Mouse (Mus musculus): ENCODE results near the gene 6430531B16Rik. TPM values are rescaled to one million over a fixed set of nuclear protein-coding genes. Genes with fewer than 3 reads are reported as not detected.

6430531B16Rik gene
- polyA plus RNA-seq, 1 experiment from 2014 or later = 0.77 TPM

DNA sequence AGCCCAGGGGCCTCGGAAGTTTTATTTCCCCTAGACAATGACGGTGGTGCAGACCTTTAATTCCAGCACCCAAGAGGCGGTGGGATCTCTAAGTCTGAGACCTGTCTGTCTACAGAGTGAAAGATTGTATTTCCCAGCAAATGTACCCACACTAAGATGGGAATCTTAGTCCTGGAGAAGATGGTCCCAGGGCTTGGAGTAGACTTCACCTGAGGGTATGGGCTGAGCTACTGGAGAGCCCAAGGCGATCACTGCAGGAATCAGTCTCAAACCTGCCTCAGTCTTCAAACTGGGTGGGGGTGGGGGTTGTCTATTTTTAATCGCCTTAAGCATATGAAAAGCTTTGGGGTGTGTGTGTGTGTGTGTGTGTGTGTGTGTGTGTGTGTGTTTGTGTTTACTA, 32.5 kb downstream of the 6430531B16Rik start:
- no peak overlapping the region for H3K4me3 ChIP-seq
- H3K27ac ChIP-seq = no peak overlapping the region
- 34% methylated on average over 5 of the region's 5 CpGs for WGBS
- H3K36me3 ChIP-seq = no peaks in the 10 kb centered on the region
- H3K4me1 ChIP-seq = peaks cover 22% of the 10 kb centered on the region
- H3K9me3 ChIP-seq (replicated peaks) = no peaks in the 10 kb centered on the region
- ATAC-seq (ENCODE audit: low FRiP score) = no peak
- no peak overlapping the region for H3K4me2 ChIP-seq (replicated peaks)
- H3K27me3 ChIP-seq = peaks cover 94% of the 10 kb centered on the region
- H3K9ac ChIP-seq = no peak overlapping the region

DNA sequence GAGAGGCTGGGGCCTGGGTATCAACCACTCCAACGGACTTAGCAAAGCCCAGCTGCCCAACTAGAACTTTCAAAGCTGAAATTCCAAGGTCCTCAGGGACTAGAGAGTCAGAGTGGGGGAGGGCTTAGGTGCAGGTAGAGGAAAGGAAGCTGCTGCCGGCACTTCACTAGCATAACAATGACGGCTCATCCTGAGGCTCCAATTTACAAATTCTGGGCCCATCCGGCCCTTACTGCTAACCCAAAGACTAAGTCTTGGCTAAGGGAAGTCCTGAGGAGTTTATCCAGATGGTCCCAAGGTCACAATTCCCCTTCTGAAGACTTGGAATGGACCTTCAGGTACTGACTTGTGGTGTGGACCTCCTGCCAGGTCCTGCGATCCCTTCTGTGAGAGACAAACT, 33.0 kb downstream of the 6430531B16Rik start:
- no peak for ATAC-seq (ENCODE audit: low FRiP score)
- H3K9ac ChIP-seq = no peak overlapping the region
- no peaks in the 10 kb centered on the region for H3K36me3 ChIP-seq
- WGBS = 6% methylated on average over 5 of the region's 5 CpGs
- H3K9me3 ChIP-seq (replicated peaks) = no peaks in the 10 kb centered on the region
- peaks cover 91% of the 10 kb centered on the region for H3K27me3 ChIP-seq
- peaks cover 17% of the 10 kb centered on the region for H3K4me1 ChIP-seq
- no peak overlapping the region for H3K4me3 ChIP-seq
- H3K4me2 ChIP-seq (replicated peaks) = no peak overlapping the region
- H3K27ac ChIP-seq = no peak overlapping the region

DNA sequence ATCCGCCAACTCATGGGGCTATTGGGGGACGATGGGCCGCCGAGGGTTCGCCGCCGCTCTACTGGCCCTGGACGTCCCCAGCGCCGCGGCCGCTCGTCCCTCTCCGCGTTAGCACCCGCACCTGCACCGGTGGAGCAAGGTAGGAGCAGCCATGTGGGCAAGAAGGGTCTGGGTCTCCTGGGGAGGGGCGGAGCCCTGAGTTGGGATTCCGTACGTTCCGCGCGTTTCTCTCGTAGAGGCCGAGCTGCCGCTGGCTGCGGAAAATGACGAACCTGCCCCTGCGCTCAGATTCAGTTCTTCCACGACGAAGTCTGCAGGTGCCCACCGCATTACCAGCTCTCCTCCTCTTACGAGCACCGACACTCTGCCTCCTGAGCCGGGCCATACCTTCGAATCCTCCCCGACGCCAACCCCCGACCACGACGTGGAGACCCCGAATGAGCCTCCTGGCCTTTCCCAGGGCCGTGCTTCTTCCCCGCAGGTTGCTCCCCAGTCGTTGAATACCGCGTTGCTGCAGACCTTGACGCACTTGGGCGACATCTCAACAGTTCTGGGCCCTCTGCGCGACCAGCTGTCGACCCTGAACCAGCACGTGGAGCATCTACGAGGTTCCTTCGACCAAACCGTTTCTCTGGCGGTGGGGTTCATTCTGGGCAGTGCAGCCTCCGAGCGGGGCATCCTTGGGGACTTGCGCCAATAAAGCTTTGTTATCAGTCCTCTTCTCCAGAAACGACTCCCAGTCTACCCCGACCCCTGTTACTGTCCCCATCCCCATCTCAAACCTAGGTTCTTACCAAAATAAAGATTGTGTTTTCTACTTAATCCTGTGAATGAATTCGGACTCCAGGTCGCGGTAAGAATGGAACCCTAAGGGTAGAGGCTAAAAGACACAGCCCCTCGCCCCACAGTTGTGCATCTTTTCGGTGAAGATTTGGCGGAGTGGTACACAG, 34.0 kb downstream of the 6430531B16Rik start:
- Histone ChIP-seq H3K9me3 (replicated peaks) (no peaks in the 10 kb centered on the region), H3K4me1 (peaks cover 9% of the 10 kb centered on the region), H3K9ac (no peak overlapping the region; the same call in 1 of the 2 replicates), H3K27me3 (peaks cover 87% of the 10 kb centered on the region), H3K4me2 (replicated peaks) (peak overlapping the region; percentile 50), H3K4me3 (peak overlapping the region; percentile 32), H3K27ac (no peak overlapping the region), H3K36me3 (no peaks in the 10 kb centered on the region)
- 0 out of 2 replicates have a peak, but pooled peaks have one; percentile 6 for ATAC-seq (ENCODE audit: low FRiP score)
- WGBS = 3% methylated on average over 68 of the region's 68 CpGs

DNA sequence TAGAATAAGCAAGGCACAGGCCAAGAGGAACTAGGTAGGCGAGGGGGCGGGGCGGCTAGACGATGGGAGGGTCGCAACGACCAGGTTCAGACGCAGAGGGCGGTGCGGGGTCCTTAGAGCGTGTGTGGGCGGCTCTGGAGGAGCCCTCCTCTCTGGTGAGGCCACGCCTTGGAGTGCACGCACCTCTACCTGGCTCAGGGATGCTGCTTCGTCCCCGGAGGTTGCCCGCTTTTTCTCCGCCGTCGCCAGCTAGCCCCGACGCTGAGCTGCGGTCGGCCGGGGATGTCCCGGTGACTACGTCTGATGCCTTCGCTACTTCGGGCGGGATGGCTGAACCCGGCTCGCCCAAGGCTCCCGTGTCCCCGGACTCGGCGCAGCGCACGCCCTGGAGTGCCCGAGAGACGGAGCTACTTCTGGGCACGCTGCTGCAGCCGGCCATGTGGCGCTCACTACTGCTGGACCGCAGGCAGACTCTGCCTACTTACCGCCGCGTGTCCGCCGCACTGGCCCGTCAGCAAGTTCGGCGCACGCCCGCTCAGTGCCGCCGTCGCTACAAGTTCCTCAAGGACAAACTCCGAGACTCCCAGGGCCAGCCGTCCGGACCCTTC, 34.8 kb downstream of the 6430531B16Rik start, which contains the start of gene Utf1:
TSS of gene Utf1 (plus strand) at position 116 of the 608 bp plus-strand sequence.
- Histone ChIP-seq H3K9ac (peak within 1 kb of the TSS; percentile 29; the same call in 1 of the 2 replicates), H3K27ac (no peak within 1 kb of the TSS), H3K4me2 (replicated peaks) (peak within 1 kb of the TSS; percentile 50), H3K4me1 (peaks cover 9% of the 10 kb centered on the region), H3K4me3 (peak within 1 kb of the TSS; percentile 32), H3K27me3 (peaks cover 79% of the 10 kb centered on the region), H3K36me3 (no peaks in the 10 kb centered on the region), H3K9me3 (replicated peaks) (no peaks in the 10 kb centered on the region)
- 0 out of 2 replicates have a peak, but pooled peaks have one; percentile 26 for ATAC-seq (ENCODE audit: low FRiP score)
- WGBS = 1% methylated on average over 59 of the region's 59 CpGs

DNA sequence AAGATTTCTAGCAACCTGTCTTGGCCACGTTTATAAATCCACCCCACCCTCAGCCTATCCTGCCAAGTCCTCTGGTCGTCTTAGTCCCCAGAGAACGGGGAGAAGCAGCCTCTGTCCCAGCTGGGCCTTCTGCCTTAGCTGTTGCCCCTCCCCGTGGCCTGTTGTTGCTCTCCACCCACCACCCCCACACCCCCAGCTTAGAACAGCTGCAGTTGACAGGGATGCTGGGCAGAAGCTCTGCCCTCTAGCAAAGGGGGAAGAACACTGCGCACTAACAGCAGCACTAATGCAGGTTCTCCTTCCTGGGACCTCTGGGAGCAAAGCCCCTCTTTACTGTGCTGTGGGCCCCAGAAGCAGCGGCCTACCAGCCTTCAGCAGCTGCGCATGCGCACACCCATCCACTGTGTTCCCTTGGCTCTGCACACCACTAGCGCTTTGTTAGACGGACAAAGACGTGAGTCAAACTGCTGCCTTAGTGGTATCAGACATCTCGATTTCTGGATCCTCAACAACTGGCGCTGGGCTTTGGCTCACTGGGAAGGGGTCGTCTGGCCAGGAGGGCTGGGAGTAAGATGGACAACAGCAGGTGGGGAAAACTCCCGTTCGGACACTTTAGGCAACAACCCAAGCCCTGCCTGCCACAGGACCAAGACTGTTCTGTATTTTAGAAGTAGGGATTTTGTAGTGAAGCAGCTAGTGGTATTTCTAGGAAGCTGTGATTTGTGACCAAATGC, 37.9 kb downstream of the 6430531B16Rik start:
- Histone ChIP-seq H3K27me3 (peaks cover 55% of the 10 kb centered on the region), H3K9me3 (replicated peaks) (no peaks in the 10 kb centered on the region), H3K4me3 (no peak overlapping the region), H3K36me3 (no peaks in the 10 kb centered on the region), H3K27ac (no peak overlapping the region), H3K4me2 (replicated peaks) (no peak overlapping the region), H3K4me1 (peaks cover 9% of the 10 kb centered on the region), H3K9ac (no peak overlapping the region)
- ATAC-seq (ENCODE audit: low FRiP score) = no peak
- WGBS = 60% methylated on average over 16 of the region's 16 CpGs

DNA sequence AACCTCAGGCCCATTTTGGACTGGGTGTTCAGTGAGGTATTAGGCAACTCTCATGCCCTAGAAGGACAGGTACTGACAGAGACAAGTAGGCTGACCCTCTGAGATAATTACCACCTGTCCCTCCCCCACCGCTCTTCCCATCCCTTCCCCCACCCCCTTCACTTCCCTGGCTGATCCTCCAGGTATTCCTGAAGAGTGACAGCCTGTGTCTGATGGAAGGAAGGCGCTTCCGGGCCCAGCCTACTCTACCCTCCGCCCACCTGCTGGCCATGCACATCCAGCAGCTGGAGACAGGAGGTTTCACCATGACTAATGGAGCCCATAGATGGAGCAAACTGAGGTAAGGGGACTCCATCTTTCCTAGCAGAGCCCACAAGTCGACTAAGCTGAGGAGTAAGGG, 40.7 kb downstream of the 6430531B16Rik start:
- no peak for ATAC-seq (ENCODE audit: low FRiP score)
- peaks cover 27% of the 10 kb centered on the region for H3K27me3 ChIP-seq
- 76% methylated on average over 5 of the region's 5 CpGs for WGBS
- no peaks in the 10 kb centered on the region for H3K9me3 ChIP-seq (replicated peaks)
- no peak overlapping the region for H3K27ac ChIP-seq
- H3K4me1 ChIP-seq = no peaks in the 10 kb centered on the region
- no peak overlapping the region for H3K4me3 ChIP-seq
- H3K4me2 ChIP-seq (replicated peaks) = no peak overlapping the region
- H3K9ac ChIP-seq = no peak overlapping the region
- no peaks in the 10 kb centered on the region for H3K36me3 ChIP-seq

DNA sequence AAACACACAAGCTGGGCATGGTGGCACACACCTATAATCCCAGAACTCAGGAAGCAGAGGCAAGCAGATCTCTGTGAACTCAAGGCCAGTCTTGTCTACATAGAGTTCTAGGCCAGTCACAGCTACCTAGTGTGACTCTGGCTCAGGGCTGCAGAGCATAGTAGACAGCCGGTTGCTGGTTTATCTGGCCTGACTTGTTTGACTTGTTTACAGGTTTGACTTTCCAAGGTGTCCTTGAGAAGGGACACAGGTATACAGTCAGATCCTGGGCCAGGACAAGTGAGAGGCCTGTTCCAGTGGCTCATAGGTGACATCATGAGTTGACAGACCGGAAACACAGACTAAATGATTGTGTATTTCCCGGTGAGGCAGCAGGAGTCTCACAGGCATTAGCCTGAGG, 41.4 kb downstream of the 6430531B16Rik start:
- peaks cover 20% of the 10 kb centered on the region for H3K27me3 ChIP-seq
- no peak overlapping the region for H3K27ac ChIP-seq
- WGBS = 80% methylated on average over 3 of the region's 3 CpGs
- H3K9ac ChIP-seq = no peak overlapping the region
- H3K9me3 ChIP-seq (replicated peaks) = no peaks in the 10 kb centered on the region
- H3K4me2 ChIP-seq (replicated peaks) = no peak overlapping the region
- no peaks in the 10 kb centered on the region for H3K36me3 ChIP-seq
- H3K4me3 ChIP-seq = no peak overlapping the region
- no peaks in the 10 kb centered on the region for H3K4me1 ChIP-seq
- ATAC-seq (ENCODE audit: low FRiP score) = no peak

DNA sequence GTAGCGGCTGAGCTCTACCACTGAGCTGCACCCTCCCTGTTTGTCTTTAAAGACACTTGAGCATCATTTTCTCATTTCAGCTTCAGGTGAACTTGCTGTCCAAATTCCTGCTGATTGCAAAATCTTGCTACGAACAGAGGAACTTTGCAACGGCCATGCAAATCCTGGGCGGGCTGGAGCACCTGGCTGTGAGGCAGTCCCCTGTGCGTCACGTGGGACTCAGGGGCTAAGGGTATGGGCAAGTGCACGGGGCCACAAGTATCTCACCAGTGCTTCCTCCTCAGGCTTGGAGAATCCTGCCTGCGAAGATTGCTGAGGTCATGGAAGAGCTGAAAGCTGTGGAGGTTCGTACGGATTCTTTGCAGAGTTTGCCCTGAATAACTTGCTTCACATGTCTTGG, 41.9 kb downstream of the 6430531B16Rik start:
- Histone ChIP-seq H3K4me3 (no peak overlapping the region), H3K36me3 (no peaks in the 10 kb centered on the region; the same call in 1 of the 2 replicates), H3K9ac (no peak overlapping the region), H3K4me2 (replicated peaks) (no peak overlapping the region), H3K9me3 (replicated peaks) (no peaks in the 10 kb centered on the region), H3K27ac (no peak overlapping the region), H3K27me3 (peaks cover 18% of the 10 kb centered on the region), H3K4me1 (no peaks in the 10 kb centered on the region)
- WGBS = 88% methylated on average over 10 of the region's 10 CpGs
- no peak for ATAC-seq (ENCODE audit: low FRiP score)

DNA sequence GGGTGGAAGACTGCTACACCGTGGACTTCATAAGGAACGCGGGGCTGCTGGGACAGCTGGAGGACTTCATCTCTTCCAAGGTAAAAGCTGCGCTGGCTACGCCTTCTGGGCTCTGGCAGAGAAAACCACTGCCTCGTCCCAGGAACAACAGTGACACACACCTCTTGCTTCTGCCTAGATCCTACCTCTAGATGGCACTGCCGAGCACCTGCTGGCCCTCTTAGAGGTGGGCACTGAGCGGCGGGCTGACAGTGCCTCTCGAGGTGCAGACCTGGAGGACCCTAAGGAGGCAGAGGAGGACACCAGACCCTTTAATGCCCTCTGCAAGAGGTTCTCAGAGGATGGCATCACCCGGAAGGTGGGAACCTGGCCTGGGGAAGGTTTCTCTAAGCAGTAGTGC, 47.8 kb downstream of the 6430531B16Rik start:
- H3K4me2 ChIP-seq (replicated peaks) = no peak overlapping the region
- no peak overlapping the region for H3K27ac ChIP-seq
- no peak overlapping the region for H3K4me3 ChIP-seq
- H3K9ac ChIP-seq = no peak overlapping the region
- ATAC-seq (ENCODE audit: low FRiP score) = 0 out of 2 replicates have a peak, but pooled peaks have one; percentile 61
- 19% methylated on average over 11 of the region's 11 CpGs for WGBS
- no peaks in the 10 kb centered on the region for H3K4me1 ChIP-seq
- no peaks in the 10 kb centered on the region for H3K9me3 ChIP-seq (replicated peaks)
- H3K27me3 ChIP-seq = 0 out of 2 replicates have a peak, but pooled peaks cover 8% of the 10 kb centered on the region
- H3K36me3 ChIP-seq = no peaks in the 10 kb centered on the region; the same call in 1 of the 2 replicates

MicroRNAs encoded within 50 kb of the gene (microRNA counts, 519-probe panel; counts per million panel counts)
- microRNA mmu-miR-202-3p (470 counts per million, percentile 58 among the panel's probes with 10 or more counts), microRNA mmu-miR-202-5p (470 counts per million, percentile 58 among the panel's probes with 10 or more counts)

Small RNAs within 50 kb of the gene (microRNA-seq; reads per million reads assigned to microRNA genes)
- gene Mir202 (not detected), gene Mir7062 (not detected), gene mmu-mir-7686 (not detected)

Other genes with a start within 250 kb of the 6430531B16Rik start
- 18.7 and 21.4 TPM in 2 replicates for gene Adgra1, start 144.6 kb downstream of the 6430531B16Rik start, polyA plus RNA-seq (2016; fragmentation: Nextera tagmentation; extraction: Ambion mirVana)
- gene Kndc1, start 84.1 kb downstream of the 6430531B16Rik start, polyA plus RNA-seq (2016; fragmentation: Nextera tagmentation; extraction: Ambion mirVana) = 3.5 and 3.8 TPM in 2 replicates
- not detected in 2 replicates for gene Utf1, start 35.0 kb downstream of the 6430531B16Rik start, polyA plus RNA-seq (2016; fragmentation: Nextera tagmentation; extraction: Ambion mirVana)
- gene Adam8, start 13.8 kb upstream of the 6430531B16Rik start, polyA plus RNA-seq (2016; fragmentation: Nextera tagmentation; extraction: Ambion mirVana) = 3.4 and 3.5 TPM in 2 replicates
- gene Zfp511, start 57.6 kb upstream of the 6430531B16Rik start, polyA plus RNA-seq (2016; fragmentation: Nextera tagmentation; extraction: Ambion mirVana) = 45.6 and 45.9 TPM in 2 replicates
- gene Tubgcp2, start 57.9 kb upstream of the 6430531B16Rik start, polyA plus RNA-seq (2016; fragmentation: Nextera tagmentation; extraction: Ambion mirVana) = 65.8 and 70.6 TPM in 2 replicates
- 54.7 and 69.1 TPM in 2 replicates for gene Msx3, start 70.3 kb upstream of the 6430531B16Rik start, polyA plus RNA-seq (2016; fragmentation: Nextera tagmentation; extraction: Ambion mirVana)
- gene Caly, start 103.8 kb upstream of the 6430531B16Rik start, polyA plus RNA-seq (2016; fragmentation: Nextera tagmentation; extraction: Ambion mirVana) = 24.8 and 25.1 TPM in 2 replicates
- not detected in 2 replicates for gene Prap1, start 114.6 kb upstream of the 6430531B16Rik start, polyA plus RNA-seq (2016; fragmentation: Nextera tagmentation; extraction: Ambion mirVana)
- gene Fuom, start 123.7 kb upstream of the 6430531B16Rik start, polyA plus RNA-seq (2016; fragmentation: Nextera tagmentation; extraction: Ambion mirVana) = 21.8 and 24.7 TPM in 2 replicates
- gene Paox, start 137.0 kb upstream of the 6430531B16Rik start, polyA plus RNA-seq (2016; fragmentation: Nextera tagmentation; extraction: Ambion mirVana) = 12.9 and 18.1 TPM in 2 replicates
- 134 and 148 TPM in 2 replicates for gene Echs1, start 137.7 kb upstream of the 6430531B16Rik start, polyA plus RNA-seq (2016; fragmentation: Nextera tagmentation; extraction: Ambion mirVana)
- 24.5 and 25.7 TPM in 2 replicates for gene Mtg1, start 158.8 kb upstream of the 6430531B16Rik start, polyA plus RNA-seq (2016; fragmentation: Nextera tagmentation; extraction: Ambion mirVana)
- gene Sprn, start 176.1 kb upstream of the 6430531B16Rik start, polyA plus RNA-seq (2016; fragmentation: Nextera tagmentation; extraction: Ambion mirVana) = 3.3 and 4.6 TPM in 2 replicates
- not detected in 2 replicates for gene Olfr522, start 186.0 kb upstream of the 6430531B16Rik start, polyA plus RNA-seq (2016; fragmentation: Nextera tagmentation; extraction: Ambion mirVana)
- not detected in 2 replicates for gene Olfr523, start 194.5 kb upstream of the 6430531B16Rik start, polyA plus RNA-seq (2016; fragmentation: Nextera tagmentation; extraction: Ambion mirVana)
- gene Olfr524, start 227.2 kb upstream of the 6430531B16Rik start, polyA plus RNA-seq (2016; fragmentation: Nextera tagmentation; extraction: Ambion mirVana) = not detected in 2 replicates
- not detected in 2 replicates for gene Cd163l1, start 239.5 kb upstream of the 6430531B16Rik start, polyA plus RNA-seq (2016; fragmentation: Nextera tagmentation; extraction: Ambion mirVana)

All from hindbrain, embryonic 12.5 days (tissue).